Mouse (Mus musculus): ENCODE results near the gene Tmem14a.
A peak's percentile ranks its signal among the peaks of the same experiment; 100 is the strongest.
"Not testable (repeated sequence)": the region's sequence is repeated elsewhere in the genome, so short reads cannot be mapped to it uniquely, and the experiment has no call there.

Gene Tmem14a

GRCm38 (mm10) chr1:21218489-21218919 lies at the start of gene Tmem14a:
Tmem14a (plus strand) TSS chr1:21218575.
- H3K27me3 ChIP-seq (ENCODE audit: insufficient read depth, low read length), result no peaks in the 10 kb centered on the region
- peak within 1 kb of the TSS; percentile 77 for H3K4me3 ChIP-seq (replicated peaks; ENCODE audit: low read length)
- peaks cover 16% of the 10 kb centered on the region for H3K4me1 ChIP-seq (replicated peaks; ENCODE audit: low read depth, low read length)
- peak; percentile 68 for TF ChIP-seq CTCF (conservative IDR thresholded peaks at IDR 0.05; ENCODE audit: low read length)
- TF ChIP-seq POU5F1 (IDR thresholded peaks at IDR 0.05; ENCODE audit: borderline replicate concordance, low read length), result no peak
- TF ChIP-seq NANOG (IDR thresholded peaks at IDR 0.05; ENCODE audit: borderline replicate concordance, low read length), result no peak
- no peaks in the 10 kb centered on the region for H3K9me3 ChIP-seq (ENCODE audit: low read length)
- no peaks in the 10 kb centered on the region for H3K36me3 ChIP-seq (ENCODE audit: insufficient read depth, low read length)

GRCm38 (mm10) chr1:21185196-21185595 lies 33.2 kb upstream of the Tmem14a start:
- H3K4me3 ChIP-seq (replicated peaks; ENCODE audit: low read length), result no peak overlapping the region
- no peaks in the 10 kb centered on the region for H3K36me3 ChIP-seq (ENCODE audit: insufficient read depth, low read length)
- H3K4me1 ChIP-seq (replicated peaks; ENCODE audit: low read depth, low read length), result no peaks in the 10 kb centered on the region
- TF ChIP-seq POU5F1 (IDR thresholded peaks at IDR 0.05; ENCODE audit: borderline replicate concordance, low read length) (no peak), NANOG (IDR thresholded peaks at IDR 0.05; ENCODE audit: borderline replicate concordance, low read length) (no peak), CTCF (conservative IDR thresholded peaks at IDR 0.05; ENCODE audit: low read length) (no peak)
- H3K9me3 ChIP-seq (ENCODE audit: low read length), result no peaks in the 10 kb centered on the region
- H3K27me3 ChIP-seq (ENCODE audit: insufficient read depth, low read length), result no peaks in the 10 kb centered on the region

- H3K4me3 ChIP-seq (replicated peaks; ENCODE audit: low read length), result no peak overlapping the region
- TF ChIP-seq NANOG (IDR thresholded peaks at IDR 0.05; ENCODE audit: borderline replicate concordance, low read length), result no peak
- TF ChIP-seq POU5F1 (IDR thresholded peaks at IDR 0.05; ENCODE audit: borderline replicate concordance, low read length), result no peak
- no peak for TF ChIP-seq CTCF (conservative IDR thresholded peaks at IDR 0.05; ENCODE audit: low read length)
- H3K27me3 ChIP-seq (ENCODE audit: insufficient read depth, low read length), result 0 out of 2 replicates have a peak, but pooled peaks cover 2% of the 10 kb centered on the region
- no peaks in the 10 kb centered on the region for H3K9me3 ChIP-seq (ENCODE audit: low read length)
- H3K4me1 ChIP-seq (replicated peaks; ENCODE audit: low read depth, low read length), result peaks cover 19% of the 10 kb centered on the region
- H3K36me3 ChIP-seq (ENCODE audit: insufficient read depth, low read length), result no peaks in the 10 kb centered on the region
Measured at GRCm38 (mm10) chr1:21206241-21206640, 12.1 kb upstream of the Tmem14a start.

DNA sequence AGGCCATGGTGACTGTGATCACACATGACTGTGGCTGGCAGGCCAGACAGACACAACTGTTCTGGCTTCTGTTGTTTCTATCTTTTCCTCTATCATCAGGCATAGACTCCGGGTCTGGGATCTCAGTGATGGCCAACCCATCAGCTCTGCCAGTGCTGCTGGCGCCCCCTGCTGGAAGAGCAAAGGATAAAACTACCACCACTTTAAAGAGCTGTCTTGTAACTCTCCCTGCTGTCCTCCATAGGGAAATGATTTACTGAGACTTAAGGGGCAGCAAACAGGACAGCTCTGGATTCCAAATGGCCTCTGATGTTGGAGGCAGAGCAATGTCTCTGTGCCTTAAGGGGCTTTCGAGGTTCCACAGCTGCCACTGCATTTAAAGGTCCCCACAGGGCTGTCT lies 4.8 kb upstream of the Tmem14a start:
- H3K9me3 ChIP-seq (ENCODE audit: low read length); H3K36me3 ChIP-seq (ENCODE audit: insufficient read depth, low read length); H3K4me1 ChIP-seq (replicated peaks; ENCODE audit: low read depth, low read length); H3K4me3 ChIP-seq (replicated peaks; ENCODE audit: low read length); H3K27me3 ChIP-seq (ENCODE audit: insufficient read depth, low read length): not testable (repeated sequence)
- TF ChIP-seq CTCF (conservative IDR thresholded peaks at IDR 0.05; ENCODE audit: low read length), result peak; percentile 21; the same call in 1 of the 2 replicates

DNA sequence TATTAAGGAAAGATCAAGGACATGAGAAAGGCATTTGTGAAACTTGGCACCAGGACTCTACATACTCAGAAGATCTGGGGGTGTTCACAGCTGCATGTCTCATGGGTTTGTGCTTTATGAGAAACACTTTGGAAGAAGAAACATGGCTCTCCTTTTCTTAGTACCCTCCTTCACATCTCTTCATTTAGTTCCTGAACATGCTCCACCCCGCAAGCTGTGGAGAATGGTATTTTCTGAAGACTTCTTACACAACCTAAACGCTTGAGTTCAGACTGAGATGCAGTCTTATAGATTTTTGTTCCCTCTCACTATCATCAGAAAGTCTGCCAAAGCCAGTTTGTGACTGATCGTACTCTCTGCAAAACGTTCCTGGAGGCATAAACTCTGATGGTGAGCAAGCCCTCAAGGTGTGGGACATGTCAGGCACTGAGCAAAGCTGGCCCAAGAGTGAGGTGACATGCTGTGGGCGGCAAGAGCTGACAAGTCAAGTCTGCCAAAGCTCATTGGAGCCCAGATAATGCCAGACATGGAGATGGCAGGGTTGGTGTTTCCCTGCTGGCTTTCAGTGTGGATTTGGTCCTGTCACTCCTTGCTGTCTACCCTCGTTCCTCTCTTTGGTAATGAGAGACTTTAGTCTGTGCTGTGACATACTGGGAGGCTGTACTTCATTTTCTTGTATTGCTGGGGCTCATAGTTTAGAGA lies 4.2 kb upstream of the Tmem14a start:
- not testable (repeated sequence) for H3K36me3 ChIP-seq (ENCODE audit: insufficient read depth, low read length); H3K9me3 ChIP-seq (ENCODE audit: low read length); H3K4me3 ChIP-seq (replicated peaks; ENCODE audit: low read length); H3K27me3 ChIP-seq (ENCODE audit: insufficient read depth, low read length); H3K4me1 ChIP-seq (replicated peaks; ENCODE audit: low read depth, low read length)

GRCm38 (mm10) chr1:21227756-21228395 lies 9.5 kb downstream of the Tmem14a start:
- Histone ChIP-seq H3K9me3 (ENCODE audit: low read length) (no peaks in the 10 kb centered on the region), H3K4me3 (replicated peaks; ENCODE audit: low read length) (no peak overlapping the region), H3K36me3 (ENCODE audit: insufficient read depth, low read length) (no peaks in the 10 kb centered on the region), H3K27me3 (ENCODE audit: insufficient read depth, low read length) (no peaks in the 10 kb centered on the region), H3K4me1 (replicated peaks; ENCODE audit: low read depth, low read length) (peaks cover 46% of the 10 kb centered on the region)
- TF ChIP-seq POU5F1 (IDR thresholded peaks at IDR 0.05; ENCODE audit: borderline replicate concordance, low read length) (no peak), CTCF (conservative IDR thresholded peaks at IDR 0.05; ENCODE audit: low read length) (no peak), NANOG (IDR thresholded peaks at IDR 0.05; ENCODE audit: borderline replicate concordance, low read length) (no peak)

- not testable (repeated sequence) for H3K36me3 ChIP-seq (ENCODE audit: insufficient read depth, low read length); H3K4me3 ChIP-seq (replicated peaks; ENCODE audit: low read length); H3K9me3 ChIP-seq (ENCODE audit: low read length); H3K27me3 ChIP-seq (ENCODE audit: insufficient read depth, low read length)
- peaks cover 54% of the 10 kb centered on the region for H3K4me1 ChIP-seq (replicated peaks; ENCODE audit: low read depth, low read length)
Measured at GRCm38 (mm10) chr1:21228740-21229722, 10.7 kb downstream of the Tmem14a start.

GRCm38 (mm10) chr1:21230376-21230775 lies 12.0 kb downstream of the Tmem14a start:
- no peaks in the 10 kb centered on the region for H3K9me3 ChIP-seq (ENCODE audit: low read length)
- H3K36me3 ChIP-seq (ENCODE audit: insufficient read depth, low read length), result no peaks in the 10 kb centered on the region
- H3K4me1 ChIP-seq (replicated peaks; ENCODE audit: low read depth, low read length), result peaks cover 54% of the 10 kb centered on the region
- H3K4me3 ChIP-seq (replicated peaks; ENCODE audit: low read length), result no peak overlapping the region
- H3K27me3 ChIP-seq (ENCODE audit: insufficient read depth, low read length), result no peaks in the 10 kb centered on the region
- TF ChIP-seq NANOG (IDR thresholded peaks at IDR 0.05; ENCODE audit: borderline replicate concordance, low read length) (no peak), POU5F1 (IDR thresholded peaks at IDR 0.05; ENCODE audit: borderline replicate concordance, low read length) (no peak), CTCF (conservative IDR thresholded peaks at IDR 0.05; ENCODE audit: low read length) (no peak)

Data from E14TG2a.4 (cell line).